Mouse (Mus musculus) spleen, embryonic (tissue): ENCODE measurements around the gene Dnaja2.

Experiments used
- CTCF ChIA-PET: fragments of 350-600 bp; sonication (Branson Sonifier 250); formaldehyde crosslinking; loops from one replicate; lab custom pipeline; 2022; lab: Charles Lee

Gene Dnaja2

GRCm38 (mm10) chr8:85556986-85557600 is 1.9 kb upstream of the Dnaja2 start:
- CTCF ChIA-PET: interaction anchor here (0.5 kb wide), 1 partner anchor 29 kb away, joined by 4 read pairs; no protein-coding TSS in a partner anchor

DNA sequence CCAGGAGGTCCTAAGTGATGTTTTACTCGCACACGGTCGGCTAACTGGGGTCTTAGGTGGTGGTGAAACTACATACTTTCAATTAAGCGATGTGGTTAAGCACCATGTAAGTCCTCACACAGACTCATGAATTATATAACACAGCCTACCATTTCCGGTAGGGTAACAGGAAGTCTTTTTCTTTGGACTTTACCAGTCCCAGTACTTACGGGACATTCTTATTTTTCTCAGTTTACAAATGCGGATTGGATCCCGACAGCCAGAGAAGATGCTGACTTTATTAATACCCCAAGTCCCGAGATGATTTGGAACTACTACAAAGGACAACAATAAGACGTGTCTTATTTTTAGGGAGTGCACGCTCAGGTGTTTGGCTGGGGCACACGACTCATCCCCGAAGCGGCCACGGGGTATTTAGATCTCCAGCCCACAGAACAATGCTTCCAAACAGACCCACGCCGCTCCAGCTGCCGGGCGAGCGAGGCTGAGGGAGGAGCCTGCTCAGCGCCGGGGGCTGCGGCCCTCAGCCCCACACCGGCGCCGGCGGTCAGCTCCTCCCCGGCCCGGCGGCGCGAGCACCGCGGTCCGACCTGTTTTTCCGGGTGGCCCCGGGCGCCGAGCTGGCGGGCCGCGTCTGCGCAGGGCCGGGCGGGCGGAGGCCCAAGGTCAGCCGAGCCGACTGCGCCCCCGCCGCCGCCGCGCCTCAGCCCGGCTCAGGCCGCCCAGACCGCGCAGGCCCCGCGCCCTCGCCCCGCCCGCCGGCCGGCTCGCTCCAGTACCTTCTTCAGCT is 558 bp downstream of the Dnaja2 start:
- CTCF ChIA-PET: no interaction called here

DNA sequence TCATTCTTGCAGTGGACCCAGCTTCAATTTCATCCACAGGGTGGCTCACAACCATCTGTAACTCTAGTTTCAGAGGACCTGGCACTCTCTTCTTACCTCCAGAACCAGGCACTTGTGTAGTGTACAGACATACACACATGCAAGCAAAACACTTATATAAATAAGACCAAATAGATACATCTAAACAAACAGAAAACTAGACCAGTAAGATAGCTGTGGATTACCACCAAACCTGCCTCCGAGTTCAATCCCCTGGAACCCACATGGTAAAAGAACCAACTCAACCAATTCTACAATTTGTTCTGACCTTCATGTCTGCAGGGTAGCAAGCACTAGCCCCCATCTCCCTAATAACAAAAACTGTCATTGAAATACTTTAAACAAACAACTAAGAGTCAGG is 3.2 kb downstream of the Dnaja2 start:
- CTCF ChIA-PET: no interaction called here

- CTCF ChIA-PET: no interaction called here
Observed at GRCm38 (mm10) chr8:85536332-85536731, 18.8 kb downstream of the Dnaja2 start.

DNA sequence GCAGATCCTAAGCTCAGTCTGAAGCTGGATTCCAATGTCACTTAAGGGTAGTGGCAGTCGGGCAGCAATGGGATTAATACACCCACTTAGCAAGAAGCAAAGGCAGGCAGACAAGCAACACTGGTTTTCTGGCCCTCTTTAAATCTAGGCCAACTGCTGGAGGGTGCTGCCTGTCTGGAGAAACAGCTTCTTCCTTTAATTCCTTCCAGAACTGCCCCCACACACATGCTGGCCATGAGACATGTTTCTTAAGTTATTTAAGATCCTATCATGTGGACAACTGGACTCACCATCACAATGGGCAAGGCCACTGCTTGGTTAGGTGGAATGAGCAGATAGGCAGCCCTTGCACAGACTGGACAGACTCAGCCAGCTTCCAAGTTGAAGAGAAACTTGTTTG is 21.0 kb downstream of the Dnaja2 start:
- CTCF ChIA-PET: interaction anchor here (0.6 kb wide), 1 partner anchor 47 kb away, joined by 3 read pairs; no protein-coding TSS in a partner anchor

- CTCF ChIA-PET: no interaction called here
Observed at GRCm38 (mm10) chr8:85533434-85533833, 21.7 kb downstream of the Dnaja2 start.

- CTCF ChIA-PET: no interaction called here
Observed at GRCm38 (mm10) chr8:85532843-85533242, 22.3 kb downstream of the Dnaja2 start.

- CTCF ChIA-PET: no interaction called here
Observed at GRCm38 (mm10) chr8:85531471-85531870, 23.7 kb downstream of the Dnaja2 start.

GRCm38 (mm10) chr8:85530717-85531116 is 24.4 kb downstream of the Dnaja2 start:
- CTCF ChIA-PET: no interaction called here

DNA sequence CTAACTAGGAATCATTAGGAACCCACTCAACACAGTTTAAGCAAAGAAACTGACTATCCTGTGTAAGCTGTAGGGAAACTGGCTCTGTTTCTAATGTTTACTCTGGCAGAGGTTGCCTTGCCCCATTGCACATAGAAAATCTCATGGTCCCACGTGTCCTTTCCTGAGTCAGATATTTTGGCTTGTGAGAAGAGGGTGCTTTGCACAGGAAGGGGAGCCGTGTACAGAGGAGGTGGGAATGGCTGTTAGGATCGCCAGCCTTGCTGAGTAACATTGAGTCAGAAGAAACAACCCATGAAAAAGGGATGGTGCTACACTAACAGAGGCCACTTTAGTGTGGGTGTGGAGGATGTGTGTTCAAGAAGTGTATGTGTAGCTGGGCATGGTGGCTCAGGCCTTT is 26.2 kb downstream of the Dnaja2 start:
- CTCF ChIA-PET: no interaction called here

- CTCF ChIA-PET: no interaction called here
Observed at GRCm38 (mm10) chr8:85526105-85526504, 29.0 kb downstream of the Dnaja2 start.

DNA sequence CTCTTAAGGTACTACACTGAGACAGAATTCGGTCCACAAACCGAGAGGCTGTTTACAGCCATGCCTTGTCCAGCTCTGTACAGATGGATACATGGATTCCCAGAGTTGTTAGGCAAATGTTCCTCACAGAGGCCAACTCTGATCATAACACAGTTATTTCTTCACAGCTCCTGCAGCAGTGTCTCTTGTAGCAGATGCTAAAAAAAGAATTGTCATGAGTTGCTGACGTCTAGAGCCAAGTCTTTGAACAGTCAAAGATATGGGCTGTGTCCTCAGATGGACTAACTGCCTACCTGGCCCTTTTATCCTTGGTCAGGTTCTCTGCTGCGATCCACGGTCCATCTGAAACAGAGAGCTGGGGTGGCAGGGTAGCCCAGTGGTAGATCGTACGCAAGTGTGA is 31.1 kb downstream of the Dnaja2 start:
- CTCF ChIA-PET: no interaction called here

GRCm38 (mm10) chr8:85521332-85521731 is 33.8 kb downstream of the Dnaja2 start:
- CTCF ChIA-PET: no interaction called here

DNA sequence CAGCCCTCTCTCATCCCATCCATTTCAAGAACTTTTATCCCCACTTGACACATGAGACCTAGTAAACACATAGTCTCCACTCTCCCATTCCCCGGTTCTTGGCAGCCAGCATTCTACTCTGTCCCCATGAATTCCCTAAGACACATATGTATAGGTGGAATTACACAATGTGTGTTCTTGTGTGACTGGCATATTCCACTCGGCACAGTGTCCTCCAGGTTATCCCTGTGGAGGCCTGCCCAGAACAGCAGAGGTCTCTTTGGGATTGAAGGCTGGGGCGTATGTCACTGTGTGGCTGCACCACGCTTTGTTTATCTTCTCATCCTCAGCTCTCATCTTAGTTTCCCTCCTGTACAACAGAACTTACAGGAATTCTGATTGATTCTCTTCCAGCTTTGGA is 34.6 kb downstream of the Dnaja2 start:
- CTCF ChIA-PET: no interaction called here

GRCm38 (mm10) chr8:85517956-85518355 is 37.2 kb downstream of the Dnaja2 start:
- CTCF ChIA-PET: no interaction called here

- CTCF ChIA-PET: no interaction called here
Observed at GRCm38 (mm10) chr8:85517336-85517735, 37.8 kb downstream of the Dnaja2 start.

DNA sequence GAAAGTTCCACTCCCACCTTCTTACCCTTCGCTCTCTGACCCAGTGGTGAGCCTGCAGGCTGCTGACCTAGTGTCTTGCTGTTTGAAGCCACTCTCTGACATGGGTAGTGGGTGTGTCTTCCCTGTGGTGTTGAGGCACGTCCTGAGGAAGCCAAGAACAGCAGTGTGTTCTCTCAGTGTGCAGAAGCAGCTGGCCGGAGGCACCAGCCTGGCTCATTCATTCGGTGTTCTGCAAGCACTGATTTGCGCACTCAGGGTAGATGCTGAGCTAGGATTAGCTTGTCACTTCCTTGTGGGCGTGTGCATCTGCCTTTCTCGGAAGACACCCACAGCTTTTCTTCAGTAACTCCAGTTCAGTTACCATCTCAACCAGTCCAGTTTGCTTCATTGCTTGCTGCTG is 39.8 kb downstream of the Dnaja2 start:
- CTCF ChIA-PET: no interaction called here

- CTCF ChIA-PET: no interaction called here
Observed at GRCm38 (mm10) chr8:85513283-85513682, 41.9 kb downstream of the Dnaja2 start.

DNA sequence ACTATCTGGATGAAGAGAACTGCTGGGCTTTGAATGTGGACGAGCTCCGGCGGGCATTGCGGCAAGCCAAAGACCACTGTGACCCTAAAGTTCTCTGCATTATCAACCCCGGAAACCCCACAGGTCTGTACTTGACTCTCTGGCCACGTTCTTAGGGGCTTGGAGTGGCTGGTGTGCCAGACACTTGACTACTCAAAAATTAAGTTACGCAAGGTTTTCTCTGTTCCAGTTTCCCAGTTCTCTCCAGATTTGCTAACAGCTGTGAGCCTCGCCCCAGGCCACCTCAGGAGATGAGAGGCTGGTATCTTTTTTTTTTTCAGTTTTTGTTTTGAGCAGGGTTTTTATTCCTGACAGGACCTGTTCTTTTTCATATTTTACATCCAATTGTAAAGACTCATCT is 42.9 kb downstream of the Dnaja2 start:
- CTCF ChIA-PET: no interaction called here

DNA sequence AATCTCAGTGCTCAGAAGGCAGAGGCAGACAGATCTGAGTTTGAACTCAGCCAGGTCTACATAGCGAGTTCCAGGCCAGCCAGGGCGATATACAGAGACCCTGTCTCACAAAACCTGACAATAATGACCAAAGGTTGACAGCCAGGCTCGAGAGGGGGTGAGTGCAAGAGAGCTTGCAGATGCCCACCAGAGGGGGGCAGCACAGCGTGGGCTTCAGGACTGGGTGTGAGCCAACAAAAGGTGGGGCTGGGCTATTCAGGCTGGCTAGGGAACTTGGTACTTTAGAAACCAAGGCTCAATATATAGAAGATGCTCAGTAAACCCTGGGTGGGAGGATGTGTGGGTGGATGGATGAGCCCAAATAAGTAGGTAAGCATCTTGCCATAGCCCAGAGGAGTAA is 46.5 kb downstream of the Dnaja2 start:
- CTCF ChIA-PET: no interaction called here

- CTCF ChIA-PET: no interaction called here
Observed at GRCm38 (mm10) chr8:85506620-85507019, 48.5 kb downstream of the Dnaja2 start.

DNA sequence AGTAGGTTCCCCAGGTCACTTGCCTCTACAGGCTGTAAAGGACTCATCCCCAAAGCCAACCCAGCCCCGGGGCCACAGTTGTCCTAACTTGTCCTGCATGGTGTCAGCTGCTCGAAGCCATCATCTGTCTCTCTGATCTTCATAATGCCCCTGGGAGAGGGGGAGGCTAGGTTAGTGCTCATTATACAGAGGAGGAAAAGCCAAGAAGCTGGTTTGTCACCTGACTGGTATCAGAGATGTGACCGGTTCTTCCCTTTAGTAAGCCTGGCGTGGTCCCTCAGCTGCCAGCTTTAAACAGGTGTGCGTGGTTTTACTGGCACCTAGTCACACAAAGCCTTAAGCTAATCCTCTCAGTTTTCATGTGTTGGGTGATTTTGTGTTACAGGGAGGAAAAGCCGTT is 50.4 kb downstream of the Dnaja2 start:
- CTCF ChIA-PET: no interaction called here

GRCm38 (mm10) chr8:85503065-85503464 is 52.1 kb downstream of the Dnaja2 start:
- CTCF ChIA-PET: no interaction called here
